Mouse (Mus musculus) stomach, postnatal 0 days (tissue): ENCODE data around the gene Vax1.

ENCODE experiments used
- CTCF ChIP-seq: IDR thresholded peaks from 2 replicates; pipeline ENCODE4 v1.5.1; 2016; ENCODE audit warnings: antibody characterized with exemption, low read depth, mild to moderate bottlenecking, moderate library complexity
- EP300 ChIP-seq: optimal IDR thresholded peaks from 2 replicates; pipeline ENCODE3; 2016; ENCODE audit warnings: antibody characterized with exemption

DNA sequence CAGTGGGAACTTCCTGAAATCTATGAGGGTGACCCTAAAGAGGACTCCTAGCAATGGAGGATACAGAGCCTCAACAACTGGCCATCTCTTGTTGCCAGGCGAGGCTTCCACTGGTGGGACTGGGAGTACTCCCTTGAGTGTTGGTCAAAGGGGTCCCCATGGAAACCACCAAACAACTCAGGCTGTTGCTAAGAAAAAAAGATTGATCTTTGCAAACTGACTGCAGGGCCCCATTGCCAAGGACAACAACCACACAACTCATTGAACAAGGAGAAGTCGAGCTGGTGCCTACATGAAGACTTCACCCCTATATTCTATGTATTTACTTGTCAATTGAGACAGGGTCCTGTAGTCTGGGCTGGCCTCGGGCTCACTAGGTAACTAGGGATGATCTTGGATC is 47.0 kb upstream of the Vax1 start:
- TF ChIP-seq CTCF = no peak
- no peak for TF ChIP-seq EP300
